Mouse (Mus musculus) ES-E14 (cell line): Measurements from ENCODE around the gene Mapt. TPM values are rescaled to one million over a fixed set of nuclear protein-coding genes. Genes with fewer than 3 reads are reported as not detected.

Experiments used
- DNase-seq: peaks from one replicate; pipeline ENCODE4 v3.0.0-alpha.2; 2013; ENCODE audit warnings: low read depth, low spot score
- H3K27ac ChIP-seq: 2 replicates; pipeline ENCODE4 v1.5.1; 2012; ENCODE audit warnings: low read depth, mild to moderate bottlenecking, low read length, moderate library complexity, mixed read lengths; ENCODE audit not compliant: poor library complexity, insufficient read depth, severe bottlenecking
- H3K36me3 ChIP-seq: 2 replicates; pipeline ENCODE4 v1.6.1; 2012; ENCODE audit warnings: mild to moderate bottlenecking, low read length, moderate library complexity, mixed read lengths; ENCODE audit not compliant: control insufficient read depth, poor library complexity, insufficient read depth, severe bottlenecking
- H3K4me1 ChIP-seq, 2 experiments: fragments of 150-350 bp in 1 of 2; sonication (generic) in 1 of 2; 2 replicates each; pipeline ENCODE4 v1.6.1; 2012; ENCODE audit warnings: low read length in 2 of 2, mild to moderate bottlenecking in 1 of 2, mixed read lengths in 1 of 2; ENCODE audit not compliant: control insufficient read depth in 2 of 2, insufficient read depth in 2 of 2, poor library complexity in 1 of 2
- H3K4me3 ChIP-seq, 2 experiments: fragments of 150-350 bp in 1 of 2; sonication (generic) in 1 of 2; 2 replicates each; pipeline ENCODE4 v1.5.1; 2012; ENCODE audit warnings: low read length in 2 of 2, low read depth in 1 of 2, mild to moderate bottlenecking in 1 of 2, mixed read lengths in 1 of 2; ENCODE audit not compliant: insufficient read depth in 1 of 2, poor library complexity in 1 of 2, severe bottlenecking in 1 of 2
- H3K9ac ChIP-seq: 2 replicates; pipeline ENCODE4 v1.6.1; 2012; ENCODE audit warnings: low read depth, mild to moderate bottlenecking, low read length, mixed read lengths; ENCODE audit not compliant: poor library complexity, insufficient read depth, severe bottlenecking
- H3K9me3 ChIP-seq: fragments of 150-350 bp; sonication (generic); 2 replicates; pipeline ENCODE4 v1.6.1; 2012; ENCODE audit warnings: low read depth, mild to moderate bottlenecking, low read length; ENCODE audit not compliant: control insufficient read depth, insufficient read depth
- CHD2 ChIP-seq: IDR thresholded peaks from 2 replicates; pipeline ENCODE4 v1.6.1; 2014; ENCODE audit warnings: mild to moderate bottlenecking, low read depth, low read length, inconsistent platforms
- HCFC1 ChIP-seq: IDR thresholded peaks from 2 replicates; pipeline ENCODE4 v1.6.1; 2012; ENCODE audit warnings: low read length, inconsistent platforms, borderline replicate concordance; ENCODE audit not compliant: insufficient read depth
- MAFK ChIP-seq: IDR thresholded peaks from 2 replicates; pipeline ENCODE4 v1.6.1; 2014; ENCODE audit warnings: mild to moderate bottlenecking, low read depth, low read length, inconsistent platforms; ENCODE audit not compliant: insufficient read depth
- ZC3H11A ChIP-seq: IDR thresholded peaks from 2 replicates; pipeline ENCODE4 v1.6.1; 2012; ENCODE audit warnings: low read depth, mild to moderate bottlenecking, inconsistent platforms, low read length, borderline replicate concordance
- ZNF384 ChIP-seq: IDR thresholded peaks from 2 replicates; pipeline ENCODE4 v1.6.1; 2012; ENCODE audit warnings: low read depth, low read length, inconsistent platforms
- in situ Hi-C, 2 experiments: fragments of 600-800 bp; cut with MboI; formaldehyde crosslinking; loops; one replicate each; pipeline ENCODE4 v1.15.1; 2025; ENCODE audit warnings: low sequenced_read_pairs in 2 of 2, inconsistent platforms in 1 of 2; ENCODE audit not compliant: unreplicated experiment in 2 of 2
- total RNA-seq: library from RNA; depleted of rRNA; stranded (reverse); fragments of 300-350 nt; gene quantifications from 2 replicates; pipeline ENCODE4 v1.2.3, GENCODE M21; 2012

The Mapt gene
- total RNA-seq, 1 experiment, result 9.7 TPM

GRCm38 (mm10) chr11:104322142-104322541, 91.0 kb downstream of the Mapt start:
- Histone ChIP-seq H3K9me3 (no peaks in the 10 kb centered on the region), H3K36me3 (no peaks in the 10 kb centered on the region; the same call in 1 of the 2 replicates), H3K4me3 (no peak overlapping the region), H3K9ac (no peak overlapping the region), H3K27ac (no peak overlapping the region), H3K4me1 (peaks cover 8 to 20% of the 10 kb centered on the region in 2 experiments; a peak in 3 of 4 replicates)
- TF ChIP-seq ZNF384, result peak; percentile 95
- TF ChIP-seq ZC3H11A, result no peak
- no peak for DNase-seq
- in situ Hi-C loops, result no loop called here

DNA sequence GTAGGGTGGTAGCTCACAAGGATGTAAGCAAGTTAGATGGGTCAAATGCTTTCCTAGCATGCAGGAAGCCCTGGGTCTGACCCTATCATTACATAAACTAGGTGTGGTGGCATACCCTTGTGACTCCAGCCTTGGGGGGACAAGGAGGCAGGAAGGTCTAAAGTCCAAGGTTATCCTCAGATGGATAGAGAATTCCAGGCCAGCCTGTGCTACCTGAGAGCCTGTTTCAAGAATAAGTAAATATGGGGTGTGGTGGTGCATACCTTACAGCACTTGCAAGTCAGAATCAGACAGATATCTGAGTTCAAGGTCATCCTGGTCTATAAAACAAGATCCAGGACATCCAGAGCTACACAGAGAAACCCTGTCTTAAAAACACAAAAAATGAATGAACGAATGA, 96.3 kb downstream of the Mapt start:
- no peak for DNase-seq
- Histone ChIP-seq H3K4me3 (no peak overlapping the region), H3K4me1 (peaks cover 2 to 4% of the 10 kb centered on the region in 2 experiments; a peak in 1 of 4 replicates), H3K36me3 (no peaks in the 10 kb centered on the region; the same call in none of the 2 replicates), H3K9ac (no peak overlapping the region), H3K27ac (no peak overlapping the region), H3K9me3 (no peaks in the 10 kb centered on the region)
- TF ChIP-seq ZC3H11A (no peak), MAFK (no peak), ZNF384 (no peak), HCFC1 (no peak), CHD2 (no peak)
- in situ Hi-C loops, result no loop called here

GRCm38 (mm10) chr11:104327946-104328345, 96.8 kb downstream of the Mapt start:
- Histone ChIP-seq H3K9me3 (no peaks in the 10 kb centered on the region), H3K4me3 (no peak overlapping the region), H3K9ac (no peak overlapping the region), H3K36me3 (no peaks in the 10 kb centered on the region; the same call in none of the 2 replicates), H3K4me1 (no peaks in the 10 kb centered on the region), H3K27ac (no peak overlapping the region)
- TF ChIP-seq ZNF384 (no peak), HCFC1 (no peak), ZC3H11A (no peak), CHD2 (no peak), MAFK (no peak)
- in situ Hi-C loops, result no loop called here
- DNase-seq, result no peak

- TF ChIP-seq ZNF384, result no peak
- no peak for TF ChIP-seq ZC3H11A
- no peak for TF ChIP-seq CHD2
- TF ChIP-seq HCFC1, result no peak
- TF ChIP-seq MAFK, result no peak
- Histone ChIP-seq H3K27ac (no peak overlapping the region), H3K9ac (no peak overlapping the region), H3K36me3 (peaks cover 6% of the 10 kb centered on the region), H3K9me3 (no peaks in the 10 kb centered on the region), H3K4me1 (no peaks in the 10 kb centered on the region), H3K4me3 (no peak overlapping the region)
- no peak for DNase-seq
- in situ Hi-C loops, result no loop called here
Observed at GRCm38 (mm10) chr11:104329185-104329926, 98.2 kb downstream of the Mapt start.

GRCm38 (mm10) chr11:104330151-104330550, 99.0 kb downstream of the Mapt start:
- H3K36me3 ChIP-seq, result peaks cover 13% of the 10 kb centered on the region
- H3K27ac ChIP-seq, result no peak overlapping the region
- no peak for DNase-seq
- no peaks in the 10 kb centered on the region for H3K9me3 ChIP-seq
- in situ Hi-C loops, result no loop called here
- no peak overlapping the region for H3K4me3 ChIP-seq
- TF ChIP-seq ZNF384 (no peak), CHD2 (no peak), ZC3H11A (no peak), MAFK (no peak), HCFC1 (no peak)
- no peaks in the 10 kb centered on the region for H3K4me1 ChIP-seq
- no peak overlapping the region for H3K9ac ChIP-seq
